Mouse (Mus musculus): ENCODE results near the gene P4hb. TPM values are rescaled to one million over a fixed set of nuclear protein-coding genes. Genes with fewer than 3 reads are reported as not detected.

P4hb gene
- polyA plus RNA-seq, 1 experiment from 2014 or later: 253 TPM

GRCm38 (mm10) chr11:120576365-120576981, 3.4 kb upstream of the P4hb start:
- Histone ChIP-seq H3K4me2 (no peak overlapping the region), H3K36me3 (ENCODE audit: poor library complexity, severe bottlenecking) (peaks cover 32% of the 10 kb centered on the region), H3K9ac (no peak overlapping the region), H3K4me3 (no peak overlapping the region), H3K4me1 (peaks cover 36% of the 10 kb centered on the region), H3K27ac (no peak overlapping the region), H3K27me3 (no peaks in the 10 kb centered on the region), H3K9me3 (replicated peaks) (no peaks in the 10 kb centered on the region)
- 88% methylated on average over 3 of the region's 3 CpGs for WGBS
- no peak for ATAC-seq

DNA sequence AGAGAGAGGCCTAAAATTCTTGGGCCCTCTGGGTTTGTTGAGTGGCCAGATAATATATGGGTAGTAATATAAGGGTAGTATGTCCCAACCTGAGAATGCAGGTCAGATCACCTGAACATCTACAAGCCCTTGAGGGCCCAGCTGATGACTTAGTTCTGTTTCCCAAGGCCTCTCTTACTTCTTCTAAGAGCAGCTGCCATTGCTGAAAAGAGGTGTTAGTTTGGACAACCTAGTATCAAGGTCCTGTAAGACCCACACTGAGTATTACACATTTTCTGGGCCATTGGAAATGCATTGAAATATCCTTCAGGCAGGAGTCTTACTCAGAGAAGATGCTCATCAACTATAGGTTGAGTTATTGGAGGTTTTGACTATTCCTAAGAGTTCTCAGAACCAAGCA, 2.9 kb upstream of the P4hb start:
- no peak overlapping the region for H3K27ac ChIP-seq
- H3K4me1 ChIP-seq: peaks cover 41% of the 10 kb centered on the region
- H3K9ac ChIP-seq: no peak overlapping the region
- no peak overlapping the region for H3K4me3 ChIP-seq
- H3K36me3 ChIP-seq (ENCODE audit: poor library complexity, severe bottlenecking): peaks cover 37% of the 10 kb centered on the region
- H3K4me2 ChIP-seq: no peak overlapping the region
- H3K27me3 ChIP-seq: no peaks in the 10 kb centered on the region
- no peak for ATAC-seq
- H3K9me3 ChIP-seq (replicated peaks): no peaks in the 10 kb centered on the region

DNA sequence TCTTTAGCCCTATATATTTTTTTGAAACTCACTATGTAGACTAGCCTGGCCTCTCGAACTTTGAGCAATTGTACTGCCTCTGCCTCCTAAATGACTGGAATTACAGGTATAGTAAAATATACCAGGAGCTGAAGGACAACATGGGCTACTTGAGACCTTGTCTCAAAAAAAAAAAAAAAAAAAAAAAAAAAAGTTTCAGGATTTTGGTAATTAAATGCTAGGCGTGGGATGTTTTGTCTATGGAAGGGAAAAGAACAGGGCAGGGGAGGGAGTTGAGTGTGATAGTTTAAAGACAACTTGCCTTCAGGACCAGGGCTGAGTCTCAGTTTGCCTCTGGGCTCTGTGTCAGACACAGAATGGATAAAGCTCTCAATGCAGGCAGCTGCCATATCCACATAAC, 2.0 kb upstream of the P4hb start:
- Histone ChIP-seq H3K27ac (no peak overlapping the region), H3K4me1 (peaks cover 38% of the 10 kb centered on the region), H3K9ac (no peak overlapping the region), H3K36me3 (ENCODE audit: poor library complexity, severe bottlenecking) (peaks cover 46% of the 10 kb centered on the region), H3K4me3 (no peak overlapping the region), H3K27me3 (no peaks in the 10 kb centered on the region), H3K4me2 (no peak overlapping the region), H3K9me3 (replicated peaks) (no peaks in the 10 kb centered on the region)
- 67% methylated on average over 2 of the region's 2 CpGs for WGBS
- no peak for ATAC-seq

DNA sequence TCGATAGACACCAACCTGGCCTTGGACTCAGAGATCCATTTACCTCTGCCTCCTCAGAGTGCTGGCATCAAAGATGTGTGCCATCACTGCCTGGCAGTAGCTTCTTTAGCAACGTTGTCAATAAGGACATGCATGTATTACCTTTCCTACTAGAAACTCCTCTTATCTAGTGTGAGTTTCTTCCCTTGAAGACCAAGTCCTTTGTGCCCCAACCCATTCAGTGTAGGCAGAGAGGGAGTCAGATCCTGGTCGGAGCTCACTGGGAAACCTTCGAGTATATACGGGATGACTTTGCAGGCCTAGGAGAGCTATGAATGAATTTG, 1.2 kb upstream of the P4hb start:
- Histone ChIP-seq H3K4me2 (peak overlapping the region; percentile 87), H3K36me3 (ENCODE audit: poor library complexity, severe bottlenecking) (peaks cover 46% of the 10 kb centered on the region), H3K27ac (no peak overlapping the region), H3K4me1 (peaks cover 29% of the 10 kb centered on the region), H3K9me3 (replicated peaks) (no peaks in the 10 kb centered on the region), H3K4me3 (peak overlapping the region; percentile 80), H3K27me3 (no peaks in the 10 kb centered on the region), H3K9ac (peak overlapping the region; percentile 83)
- WGBS: 44% methylated on average over 5 of the region's 5 CpGs
- ATAC-seq: no peak

DNA sequence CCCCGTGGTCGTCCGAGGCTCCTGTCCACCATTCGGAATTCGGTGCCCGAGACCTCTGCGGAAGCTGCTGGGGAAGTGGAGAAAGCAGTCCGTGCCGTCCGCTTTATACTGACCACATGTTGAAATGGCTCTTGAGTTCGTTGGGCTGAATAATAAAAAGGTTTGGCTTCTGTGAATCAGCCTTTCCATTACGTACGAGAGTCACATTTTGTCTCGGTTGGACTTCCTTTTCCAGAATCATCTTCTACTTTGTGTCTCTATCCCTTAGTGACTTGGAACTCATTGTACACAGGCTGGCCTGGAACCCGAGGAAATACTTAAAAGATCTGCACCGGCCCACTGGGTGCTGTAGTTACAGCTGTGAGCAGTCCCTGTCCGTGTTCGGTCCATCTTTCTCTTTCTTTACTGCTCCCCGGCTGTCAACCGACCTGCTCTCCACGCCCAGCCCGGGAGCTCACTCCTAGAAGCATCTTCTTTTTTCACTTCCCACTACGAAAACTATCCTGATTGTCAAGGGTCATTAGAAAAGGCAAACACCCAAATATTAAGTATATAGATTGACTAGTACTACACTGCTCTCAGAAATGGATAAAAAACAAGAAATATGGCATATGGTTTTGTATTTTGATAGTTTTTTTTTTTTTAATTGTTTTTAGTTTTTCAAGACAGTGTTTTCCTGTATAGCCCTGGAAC, 678 bp upstream of the P4hb start:
- H3K4me2 ChIP-seq: peak overlapping the region; percentile 87
- H3K4me3 ChIP-seq: peak overlapping the region; percentile 80
- peaks cover 45% of the 10 kb centered on the region for H3K36me3 ChIP-seq (ENCODE audit: poor library complexity, severe bottlenecking)
- ATAC-seq: no peak
- no peaks in the 10 kb centered on the region for H3K27me3 ChIP-seq
- H3K9me3 ChIP-seq (replicated peaks): no peaks in the 10 kb centered on the region
- H3K9ac ChIP-seq: peak overlapping the region; percentile 83
- H3K27ac ChIP-seq: peak overlapping the region; percentile 86
- peaks cover 24% of the 10 kb centered on the region for H3K4me1 ChIP-seq
- whole genome bisulfite sequencing: under 1% methylated on average over 23 of the region's 23 CpGs

GRCm38 (mm10) chr11:120572417-120572751, 669 bp downstream of the P4hb start:
- Histone ChIP-seq H3K36me3 (ENCODE audit: poor library complexity, severe bottlenecking) (peaks cover 45% of the 10 kb centered on the region), H3K9me3 (replicated peaks) (no peaks in the 10 kb centered on the region), H3K4me2 (peak overlapping the region; percentile 87), H3K27me3 (no peaks in the 10 kb centered on the region), H3K4me1 (peaks cover 23% of the 10 kb centered on the region), H3K9ac (peak overlapping the region; percentile 84), H3K4me3 (peak overlapping the region; percentile 80), H3K27ac (peak overlapping the region; percentile 86)
- WGBS: 0% methylated on average over 20 of the region's 24 CpGs
- peak; percentile 17 for ATAC-seq

- ATAC-seq: no peak
- peak overlapping the region; percentile 84 for H3K9ac ChIP-seq
- 15% methylated on average over 11 of the region's 11 CpGs for WGBS
These were observed 1.2 kb downstream of the P4hb start for GRCm38 (mm10) chr11:120571754-120572416.

DNA sequence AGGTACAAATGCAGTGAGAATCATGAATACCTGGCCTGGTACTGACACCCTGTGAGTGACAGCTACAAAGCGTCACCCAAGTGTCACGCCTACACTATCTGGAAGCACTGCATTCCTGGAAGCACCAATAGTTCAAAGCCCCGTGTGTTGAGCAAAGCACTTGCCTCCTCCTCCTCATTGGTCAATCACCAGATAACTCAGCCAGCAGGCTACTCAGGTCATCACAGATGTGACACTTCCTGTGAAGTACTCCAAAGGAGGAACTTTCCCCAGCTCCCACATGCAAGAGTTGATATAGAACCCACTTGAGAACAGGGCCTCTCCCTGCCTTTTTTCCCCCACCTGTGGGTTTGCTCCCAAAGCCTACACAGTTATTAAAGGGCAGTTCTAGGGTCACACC, 1.9 kb downstream of the P4hb start:
- Histone ChIP-seq H3K36me3 (ENCODE audit: poor library complexity, severe bottlenecking) (peaks cover 52% of the 10 kb centered on the region), H3K9ac (peak overlapping the region; percentile 84), H3K27me3 (no peaks in the 10 kb centered on the region), H3K4me1 (peaks cover 23% of the 10 kb centered on the region), H3K4me2 (peak overlapping the region; percentile 87), H3K4me3 (peak overlapping the region; percentile 80), H3K27ac (no peak overlapping the region), H3K9me3 (replicated peaks) (no peaks in the 10 kb centered on the region)
- ATAC-seq: no peak
- WGBS: 94% methylated on average over 3 of the region's 3 CpGs

More at GRCm38 (mm10) chr11:120571754-120572416, 1.2 kb downstream of the P4hb start:
- Histone ChIP-seq H3K27me3 (no peaks in the 10 kb centered on the region), H3K36me3 (ENCODE audit: poor library complexity, severe bottlenecking) (peaks cover 45% of the 10 kb centered on the region), H3K4me1 (peaks cover 23% of the 10 kb centered on the region), H3K4me3 (peak overlapping the region; percentile 80), H3K27ac (peak overlapping the region; percentile 86), H3K4me2 (peak overlapping the region; percentile 87), H3K9me3 (replicated peaks) (no peaks in the 10 kb centered on the region)

DNA sequence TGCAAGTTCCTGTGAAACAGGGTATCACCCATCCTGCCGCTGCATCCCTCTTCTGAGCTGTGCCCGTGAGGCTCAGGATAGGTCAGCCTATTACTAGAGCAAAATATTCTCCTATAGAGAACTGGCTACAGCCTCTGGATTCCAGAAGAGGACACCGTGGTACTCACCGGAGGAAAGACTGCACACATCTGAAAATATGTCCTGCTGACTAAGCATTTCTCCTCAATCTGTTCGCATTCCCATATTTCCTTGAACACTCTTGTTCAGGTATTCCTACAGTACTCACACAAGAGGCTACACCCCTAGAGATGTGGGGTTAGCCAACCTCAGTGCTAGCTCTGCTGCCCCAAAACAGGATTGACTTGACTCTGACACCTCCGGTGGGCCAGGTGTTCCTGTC, 4.7 kb downstream of the P4hb start:
- H3K27me3 ChIP-seq: no peaks in the 10 kb centered on the region
- H3K9ac ChIP-seq: peak overlapping the region; percentile 21; the same call in 1 of the 2 replicates

GRCm38 (mm10) chr11:120565114-120565513, 7.9 kb downstream of the P4hb start:
- Histone ChIP-seq H3K36me3 (ENCODE audit: poor library complexity, severe bottlenecking) (peaks cover 98% of the 10 kb centered on the region), H3K9ac (peak overlapping the region; percentile 4; the same call in 1 of the 2 replicates), H3K27ac (no peak overlapping the region), H3K4me2 (no peak overlapping the region), H3K4me3 (no peak overlapping the region), H3K9me3 (replicated peaks) (no peaks in the 10 kb centered on the region), H3K27me3 (no peaks in the 10 kb centered on the region), H3K4me1 (no peaks in the 10 kb centered on the region)
- WGBS: 89% methylated on average over 9 of the region's 9 CpGs
- no peak for ATAC-seq

More for the DNA sequence above, 4.7 kb downstream of the P4hb start:
- no peak overlapping the region for H3K4me2 ChIP-seq
- H3K9me3 ChIP-seq (replicated peaks): no peaks in the 10 kb centered on the region
- WGBS: 92% methylated on average over 6 of the region's 6 CpGs
- H3K4me3 ChIP-seq: no peak overlapping the region
- ATAC-seq: no peak
- H3K36me3 ChIP-seq (ENCODE audit: poor library complexity, severe bottlenecking): peaks cover 80% of the 10 kb centered on the region
- no peak overlapping the region for H3K27ac ChIP-seq
- H3K4me1 ChIP-seq: peaks cover 14% of the 10 kb centered on the region

DNA sequence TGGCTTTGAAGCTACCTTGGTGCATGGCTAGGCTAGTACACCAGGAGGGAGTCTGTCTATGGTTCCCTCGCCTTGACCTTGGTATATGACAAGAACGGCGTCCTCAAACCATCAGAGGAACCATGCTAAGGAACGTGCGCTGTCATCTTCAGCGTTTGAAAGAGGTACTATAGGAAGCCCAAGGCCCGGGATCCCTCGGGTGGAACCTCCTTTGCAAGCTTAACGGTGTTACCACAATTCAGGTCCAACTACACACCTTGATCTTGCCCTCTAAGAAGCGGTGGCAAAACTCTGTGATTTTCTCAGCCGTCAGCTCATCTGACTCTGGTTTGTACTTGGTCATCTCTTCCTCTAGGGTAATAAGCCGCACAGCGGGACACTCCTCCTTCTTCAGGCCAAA, 10.1 kb downstream of the P4hb start:
- H3K27me3 ChIP-seq: no peaks in the 10 kb centered on the region
- no peaks in the 10 kb centered on the region for H3K4me1 ChIP-seq
- H3K9ac ChIP-seq: no peak overlapping the region
- H3K36me3 ChIP-seq (ENCODE audit: poor library complexity, severe bottlenecking): peaks cover 94% of the 10 kb centered on the region
- H3K9me3 ChIP-seq (replicated peaks): peaks cover 1% of the 10 kb centered on the region; the same call in 1 of the 2 replicates
- no peak overlapping the region for H3K27ac ChIP-seq
- no peak overlapping the region for H3K4me2 ChIP-seq
- 96% methylated on average over 13 of the region's 13 CpGs for WGBS
- no peak for ATAC-seq
- H3K4me3 ChIP-seq: no peak overlapping the region

DNA sequence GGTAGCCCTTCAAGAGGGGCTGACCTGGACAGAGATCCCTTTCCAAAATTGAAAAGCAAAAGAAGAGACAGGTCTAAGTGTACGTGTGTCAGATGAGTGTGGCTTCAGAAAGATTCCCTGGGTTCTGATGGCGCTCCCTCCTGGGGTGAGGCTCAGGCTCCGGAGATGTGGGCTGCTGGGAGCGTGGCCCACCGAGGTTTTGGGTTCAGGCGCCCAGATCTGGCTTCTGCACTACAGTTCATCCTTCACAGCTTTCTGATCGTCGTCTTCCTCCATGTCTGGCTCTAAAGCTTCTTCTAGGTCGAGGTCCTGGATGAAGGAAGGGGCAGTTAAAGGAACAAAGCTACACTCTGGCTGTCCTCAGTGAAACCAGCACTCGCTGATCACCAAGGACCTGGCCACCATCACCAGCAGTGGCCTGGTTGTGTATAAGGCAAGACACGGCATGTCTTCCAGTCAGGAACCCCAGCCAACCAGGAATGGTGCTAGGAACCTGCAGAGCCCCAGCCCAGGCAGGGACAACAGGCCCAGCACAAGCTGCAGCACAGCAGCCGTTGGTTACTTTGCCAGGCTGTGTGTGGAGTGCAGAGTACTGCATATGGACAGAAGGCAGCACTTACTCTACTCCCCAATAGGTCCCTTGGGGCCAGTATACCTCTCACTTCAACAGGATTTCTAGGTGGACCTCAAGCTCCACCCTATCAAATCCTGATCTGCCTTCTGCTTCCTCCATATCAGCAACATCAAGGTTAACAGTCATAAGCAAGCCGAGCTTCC, 11.9 kb downstream of the P4hb start:
- Histone ChIP-seq H3K9me3 (replicated peaks) (peaks cover 11% of the 10 kb centered on the region), H3K36me3 (ENCODE audit: poor library complexity, severe bottlenecking) (peaks cover 76% of the 10 kb centered on the region), H3K9ac (no peak overlapping the region), H3K4me2 (no peak overlapping the region), H3K4me3 (no peak overlapping the region), H3K4me1 (no peaks in the 10 kb centered on the region), H3K27ac (no peak overlapping the region), H3K27me3 (no peaks in the 10 kb centered on the region)
- ATAC-seq: no peak
- WGBS: 92% methylated on average over 13 of the region's 13 CpGs
